Mouse (Mus musculus) forebrain, embryonic 11.5 days (tissue): Measurements from ENCODE around the gene T. TPM values are rescaled to one million over a fixed set of nuclear protein-coding genes. Genes with fewer than 3 reads are reported as not detected.

Experiments
- ATAC-seq: fragments of 200-750 bp; cut with Nextera tagmentation; replicated peaks from 2 replicates; pipeline ENCODE4 v1.8.0; 2017; ENCODE audit warnings: moderate TSS enrichment; ENCODE audit not compliant: low FRiP score
- DNase-seq: peaks from one replicate; pipeline ENCODE4 v3.0.0-alpha.2; 2017; ENCODE audit warnings: low spot score
- H3K27ac ChIP-seq: fragments of 300-500 bp; sonication (generic); 2 replicates; pipeline ENCODE4 v1.5.1; 2014; ENCODE audit warnings: low read depth, low read length
- H3K27me3 ChIP-seq: fragments of 300-500 bp; sonication (generic); 2 replicates; pipeline ENCODE4 v1.6.1; 2014; ENCODE audit warnings: mild to moderate bottlenecking, low read length, mixed read lengths; ENCODE audit not compliant: control insufficient read depth, insufficient read depth
- H3K36me3 ChIP-seq: fragments of 300-500 bp; sonication (generic); 2 replicates; pipeline ENCODE4 v1.6.1; 2014; ENCODE audit warnings: mild to moderate bottlenecking, low read length, moderate library complexity, mixed read lengths; ENCODE audit not compliant: control insufficient read depth, insufficient read depth
- H3K4me1 ChIP-seq: fragments of 300-500 bp; sonication (generic); replicated peaks from 2 replicates; pipeline ENCODE4 v1.6.1; 2014; ENCODE audit warnings: low read length, mixed read lengths; ENCODE audit not compliant: control insufficient read depth, insufficient read depth
- H3K4me2 ChIP-seq: fragments of 300-500 bp; sonication (generic); 2 replicates; pipeline ENCODE4 v1.6.1; 2014; ENCODE audit warnings: low read depth, mild to moderate bottlenecking, low read length, moderate library complexity, mixed read lengths; ENCODE audit not compliant: severe bottlenecking
- H3K4me3 ChIP-seq: fragments of 300-500 bp; sonication (generic); 2 replicates; pipeline ENCODE4 v1.5.1; 2014; ENCODE audit warnings: low read depth, low read length
- H3K9ac ChIP-seq: fragments of 300-500 bp; sonication (generic); 2 replicates; pipeline ENCODE4 v1.6.1; 2014; ENCODE audit warnings: low read length
- H3K9me3 ChIP-seq: fragments of 300-500 bp; sonication (generic); 2 replicates; pipeline ENCODE4 v1.6.1; 2016; ENCODE audit warnings: low read length, mixed read lengths; ENCODE audit not compliant: control insufficient read depth
- WGBS: fragments of 180-500 bp; shearing (Covaris S2); extraction: QIAGEN DNeasy Blood & Tissue Kit; methylation state at CpG from one replicate; pipeline ENCODE4 v1.1.7; 2014; 5-methylcytosine and 5-hydroxymethylcytosine counted together
- polyA plus RNA-seq: library from polyadenylated mRNA; unstranded; fragments of >200 nt; fragmentation: Nextera tagmentation; extraction: Ambion mirVana; gene quantifications from 2 replicates; pipeline ENCODE4 v1.2.1, GENCODE M21; 2014

The T gene
- polyA plus RNA-seq, 1 experiment from 2014 or later, result 0.67 TPM

DNA sequence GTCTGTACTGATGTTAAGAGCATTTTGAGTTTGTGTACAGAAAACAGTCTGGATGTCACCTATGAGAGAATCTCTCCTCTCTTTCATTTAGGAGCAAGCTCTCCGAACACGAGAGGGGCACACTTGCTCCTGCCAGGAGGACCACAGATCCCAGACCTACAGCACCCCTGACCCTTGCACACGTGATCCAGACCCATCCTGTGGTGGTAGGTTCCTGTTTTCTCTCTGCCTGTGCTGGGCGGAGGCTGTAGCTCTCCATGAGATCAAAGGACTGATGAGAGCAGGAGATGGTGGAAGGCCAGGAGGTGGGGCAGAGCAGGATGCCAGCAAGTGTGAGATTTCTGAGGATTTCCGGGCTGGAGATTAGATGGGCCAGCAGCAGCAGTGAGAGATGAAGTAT lies 12.7 kb upstream of the T start:
- DNase-seq (no peak), ATAC-seq (no peak)
- H3K9me3 ChIP-seq, result no peaks in the 10 kb centered on the region
- no peaks in the 10 kb centered on the region for H3K4me1 ChIP-seq
- 55% methylated on average over 5 of the region's 5 CpGs for WGBS
- no peak overlapping the region for H3K4me3 ChIP-seq
- no peaks in the 10 kb centered on the region for H3K27me3 ChIP-seq
- no peak overlapping the region for H3K9ac ChIP-seq
- H3K27ac ChIP-seq, result no peak overlapping the region
- no peaks in the 10 kb centered on the region for H3K36me3 ChIP-seq
- no peak overlapping the region for H3K4me2 ChIP-seq

DNA sequence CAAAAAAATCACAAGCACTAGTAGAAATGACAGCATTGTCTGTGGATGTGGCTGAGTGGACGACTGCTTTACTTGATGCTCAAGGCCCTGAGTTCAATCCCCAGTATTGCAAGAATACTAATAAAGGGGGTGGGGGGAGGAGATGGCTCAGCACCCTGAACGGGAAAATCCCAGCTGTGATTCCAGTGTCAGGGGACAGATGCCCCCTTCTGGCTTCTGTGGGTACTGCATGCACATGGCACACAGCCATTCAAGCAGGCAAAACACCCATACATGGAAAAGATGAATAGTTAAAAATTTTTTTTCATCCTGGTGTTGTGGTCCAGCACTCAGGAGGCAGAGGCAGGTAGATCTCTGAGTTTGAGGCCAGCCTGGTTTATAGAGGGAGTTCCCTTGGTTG lies 10.9 kb upstream of the T start:
- no peak overlapping the region for H3K4me2 ChIP-seq
- no peaks in the 10 kb centered on the region for H3K4me1 ChIP-seq
- H3K4me3 ChIP-seq, result no peak overlapping the region
- WGBS, result 49% methylated on average over 2 of the region's 2 CpGs
- peaks cover 6% of the 10 kb centered on the region for H3K27me3 ChIP-seq
- no peak overlapping the region for H3K9ac ChIP-seq
- DNase-seq (peak; percentile 73), ATAC-seq (no peak)
- H3K36me3 ChIP-seq, result no peaks in the 10 kb centered on the region
- no peaks in the 10 kb centered on the region for H3K9me3 ChIP-seq
- H3K27ac ChIP-seq, result no peak overlapping the region

DNA sequence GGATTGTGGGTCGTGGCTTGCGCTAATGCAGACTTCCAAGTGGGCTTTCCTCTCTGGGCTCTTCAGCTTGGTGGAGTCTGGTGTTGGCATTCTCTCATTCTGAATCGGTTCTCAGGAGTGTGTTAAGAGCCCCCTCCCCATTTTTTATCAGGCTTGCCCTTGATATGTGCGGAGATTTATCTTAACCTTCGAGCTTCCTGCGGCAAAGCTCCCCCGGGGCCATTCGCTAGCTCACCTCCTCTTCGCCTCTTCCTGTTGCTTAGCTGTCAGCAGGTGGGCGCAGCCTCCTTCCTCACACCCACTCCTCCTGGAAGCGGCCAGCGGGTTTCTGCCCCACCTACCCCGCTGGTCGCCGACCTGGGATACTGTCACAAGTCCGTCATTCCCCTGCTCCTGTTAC lies 4.8 kb upstream of the T start:
- H3K9me3 ChIP-seq, result no peaks in the 10 kb centered on the region
- no peaks in the 10 kb centered on the region for H3K36me3 ChIP-seq
- DNase-seq (no peak), ATAC-seq (no peak)
- WGBS, result 1% methylated on average over 16 of the region's 16 CpGs
- no peak overlapping the region for H3K27ac ChIP-seq
- no peak overlapping the region for H3K4me2 ChIP-seq
- peaks cover 67% of the 10 kb centered on the region for H3K27me3 ChIP-seq
- H3K4me1 ChIP-seq, result peaks cover 7% of the 10 kb centered on the region; the same call in 1 of the 2 replicates
- no peak overlapping the region for H3K4me3 ChIP-seq
- no peak overlapping the region for H3K9ac ChIP-seq

DNA sequence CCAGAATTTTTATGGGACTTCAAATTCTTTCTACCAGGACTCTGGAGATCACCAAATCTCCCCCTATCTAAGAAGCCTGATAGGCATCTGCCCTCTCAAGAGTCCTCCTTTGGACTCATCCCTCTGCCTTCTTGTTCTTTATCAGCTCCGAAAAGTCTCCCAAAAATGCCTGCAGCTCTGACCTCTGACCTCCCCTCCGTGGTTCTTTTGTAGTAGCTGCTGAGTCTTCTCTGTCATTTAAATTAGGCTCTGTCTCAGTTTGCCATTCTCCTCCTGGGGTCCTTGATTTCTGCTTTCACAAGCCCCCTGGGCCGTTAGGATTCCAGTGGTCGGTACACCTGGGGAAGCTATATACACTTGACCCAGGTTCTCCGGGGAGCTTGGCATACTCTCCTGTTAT lies 4.3 kb upstream of the T start:
- Histone ChIP-seq H3K27me3 (peaks cover 72% of the 10 kb centered on the region), H3K9me3 (no peaks in the 10 kb centered on the region), H3K4me2 (no peak overlapping the region), H3K4me3 (no peak overlapping the region), H3K9ac (no peak overlapping the region), H3K4me1 (peaks cover 7% of the 10 kb centered on the region; the same call in 1 of the 2 replicates), H3K36me3 (no peaks in the 10 kb centered on the region), H3K27ac (no peak overlapping the region)
- no peak for ATAC-seq
- 1% methylated on average over 5 of the region's 5 CpGs for WGBS
- DNase-seq, result no peak

GRCm38 (mm10) chr17:8432179-8432800 lies 1.9 kb upstream of the T start:
- no peak overlapping the region for H3K9ac ChIP-seq
- no peak overlapping the region for H3K27ac ChIP-seq
- H3K27me3 ChIP-seq, result peaks cover 92% of the 10 kb centered on the region
- no peak for ATAC-seq
- WGBS, result 1% methylated on average over 17 of the region's 17 CpGs
- no peaks in the 10 kb centered on the region for H3K36me3 ChIP-seq
- no peak overlapping the region for H3K4me2 ChIP-seq
- no peaks in the 10 kb centered on the region for H3K9me3 ChIP-seq
- no peak for DNase-seq
- H3K4me1 ChIP-seq, result peaks cover 7% of the 10 kb centered on the region; the same call in 1 of the 2 replicates
- H3K4me3 ChIP-seq, result no peak overlapping the region

DNA sequence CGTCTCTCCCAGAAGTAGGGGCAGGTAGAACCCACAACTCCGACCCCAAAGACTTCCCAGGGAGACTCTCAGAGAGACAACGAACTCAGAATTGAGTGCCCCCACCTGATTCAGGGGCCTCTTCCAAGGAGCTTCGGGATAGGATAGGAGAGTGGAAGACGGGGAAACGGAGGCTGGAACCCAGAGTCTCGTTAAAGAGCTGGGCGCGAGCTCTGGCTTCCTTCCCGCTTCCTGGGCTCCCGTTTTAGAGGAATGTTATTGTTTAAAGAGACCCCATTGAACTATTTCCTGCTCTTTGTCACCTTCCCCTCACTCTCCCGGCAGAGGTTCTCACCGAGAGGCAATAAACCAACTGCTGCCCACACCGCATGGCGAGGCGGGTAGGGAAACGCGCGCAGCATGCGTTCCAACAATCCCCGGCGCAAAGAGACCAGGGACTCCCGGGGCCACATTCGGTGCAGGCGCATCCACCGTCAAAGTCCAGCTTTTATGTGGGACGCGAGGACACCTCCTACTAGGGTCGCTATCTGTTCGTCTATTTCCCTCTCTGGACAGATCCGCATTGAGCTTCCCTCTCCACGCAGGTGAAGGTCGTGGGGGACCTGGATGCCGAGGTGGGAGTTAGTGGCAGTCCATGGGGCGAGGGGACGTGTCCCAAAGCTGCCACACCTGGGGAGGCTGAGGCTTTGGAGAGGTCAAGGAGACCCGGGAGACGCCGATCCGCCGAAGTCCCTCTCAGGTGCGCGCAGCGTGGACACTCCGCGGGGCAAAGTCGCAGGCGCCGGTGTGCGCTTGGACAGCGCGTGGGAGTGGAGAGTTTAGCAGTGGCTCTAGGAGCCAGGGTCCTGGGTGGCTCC lies 874 bp upstream of the T start:
- no peak overlapping the region for H3K9ac ChIP-seq
- peak overlapping the region; percentile 41 for H3K4me2 ChIP-seq
- peaks cover 7% of the 10 kb centered on the region; the same call in 1 of the 2 replicates for H3K4me1 ChIP-seq
- H3K27me3 ChIP-seq, result peaks cover 99% of the 10 kb centered on the region
- DNase-seq (peak; percentile 62), ATAC-seq (no peak)
- WGBS, result under 1% methylated on average over 52 of the region's 52 CpGs
- H3K27ac ChIP-seq, result no peak overlapping the region
- no peaks in the 10 kb centered on the region for H3K36me3 ChIP-seq
- H3K4me3 ChIP-seq, result peak overlapping the region; percentile 14; the same call in 1 of the 2 replicates
- no peaks in the 10 kb centered on the region for H3K9me3 ChIP-seq

DNA sequence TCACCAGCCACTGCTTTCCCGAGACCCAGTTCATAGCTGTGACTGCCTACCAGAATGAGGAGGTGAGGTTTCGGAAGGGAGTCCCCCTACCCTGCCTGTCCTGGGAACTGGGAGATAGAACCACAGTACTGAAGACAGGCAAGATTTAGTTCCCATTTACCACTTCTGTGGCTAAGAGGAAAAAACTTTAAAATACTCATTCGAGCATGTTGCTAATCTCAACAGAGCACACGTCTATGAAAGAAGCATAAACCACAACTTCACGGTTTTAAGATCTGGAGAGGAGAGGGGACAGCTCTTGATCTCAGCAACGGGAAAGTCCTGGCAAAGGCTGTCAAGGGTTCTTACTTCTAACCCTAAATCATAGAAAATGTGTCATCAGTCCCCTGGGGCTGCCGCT lies 2.0 kb downstream of the T start:
- 14% methylated on average over 7 of the region's 7 CpGs for WGBS
- no peak for DNase-seq
- Histone ChIP-seq H3K4me3 (no peak overlapping the region), H3K36me3 (no peaks in the 10 kb centered on the region), H3K4me2 (no peak overlapping the region), H3K27ac (no peak overlapping the region), H3K9ac (no peak overlapping the region), H3K9me3 (no peaks in the 10 kb centered on the region), H3K4me1 (peaks cover 7% of the 10 kb centered on the region; the same call in 1 of the 2 replicates), H3K27me3 (peaks cover 75% of the 10 kb centered on the region)
- no peak for ATAC-seq

DNA sequence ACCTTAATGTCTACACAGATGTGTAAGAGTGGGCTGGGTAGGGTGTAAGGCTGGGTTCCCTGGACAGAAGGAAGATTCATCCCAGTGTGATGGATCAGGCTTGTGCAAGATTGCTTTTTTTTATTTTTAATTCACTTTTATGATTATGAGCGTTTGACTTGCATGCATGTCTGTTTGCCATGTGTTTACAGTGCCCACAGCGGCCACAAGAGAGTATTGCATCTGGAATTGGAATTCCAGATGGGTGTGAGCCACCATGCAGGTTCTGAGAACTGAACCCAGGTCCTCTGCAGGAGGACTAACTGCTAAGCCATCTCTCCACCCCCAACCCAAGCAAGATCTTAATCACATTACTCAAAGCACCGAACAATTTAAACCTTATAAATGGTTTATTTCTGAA lies 9.8 kb downstream of the T start:
- Histone ChIP-seq H3K9me3 (no peaks in the 10 kb centered on the region), H3K4me3 (no peak overlapping the region), H3K4me1 (no peaks in the 10 kb centered on the region), H3K36me3 (no peaks in the 10 kb centered on the region), H3K27ac (no peak overlapping the region), H3K4me2 (no peak overlapping the region), H3K27me3 (no peaks in the 10 kb centered on the region; the same call in 1 of the 2 replicates), H3K9ac (no peak overlapping the region)
- WGBS, result 58% methylated on average over 3 of the region's 3 CpGs
- ATAC-seq (no peak), DNase-seq (no peak)
